Mouse (Mus musculus) frontal cortex, adult 2 months (tissue): Measurements from ENCODE around the gene B3gnt7. TPM values are rescaled to one million over a fixed set of nuclear protein-coding genes. Genes with fewer than 3 reads are reported as not detected.
"Not testable (repeated sequence)": the region's sequence is repeated elsewhere in the genome, so short reads cannot be mapped to it uniquely, and the experiment has no call there.

ENCODE experiments used
- DNase-seq, 2 experiments: peaks; one replicate each; pipeline ENCODE4 v3.0.0; 2022; ENCODE audit warnings: low spot score in 1 of 2; ENCODE audit errors: extremely low spot score in 1 of 2
- polyA plus RNA-seq: library from polyadenylated mRNA; depleted of rRNA; stranded (reverse); fragments of >200 nt; gene quantifications from 2 replicates; pipeline ENCODE4 v1.2.3, GENCODE M21; 2012

Gene B3gnt7
- polyA plus RNA-seq, 1 experiment, result 1.6 TPM

- DNase-seq, result no peak
Measured at GRCm38 (mm10) chr1:86301221-86302091, 1.2 kb upstream of the B3gnt7 start.

GRCm38 (mm10) chr1:86303063-86303872, 636 bp downstream of the B3gnt7 start:
- peak in 1 of 2 experiments; percentile 45 for DNase-seq

GRCm38 (mm10) chr1:86303873-86304250, 1.2 kb downstream of the B3gnt7 start:
- DNase-seq, result peak in 1 of 2 experiments; percentile 35

- no peak for DNase-seq
Measured at GRCm38 (mm10) chr1:86306686-86307085, 4.1 kb downstream of the B3gnt7 start.

GRCm38 (mm10) chr1:86307177-86307762, 4.6 kb downstream of the B3gnt7 start:
- DNase-seq, result no peak

- no peak for DNase-seq
Measured at GRCm38 (mm10) chr1:86307871-86308641, 5.4 kb downstream of the B3gnt7 start.

GRCm38 (mm10) chr1:86309270-86309833, 6.7 kb downstream of the B3gnt7 start:
- DNase-seq, result no peak

GRCm38 (mm10) chr1:86310536-86311310, 8.1 kb downstream of the B3gnt7 start:
- no peak for DNase-seq

GRCm38 (mm10) chr1:86311467-86312005, 8.9 kb downstream of the B3gnt7 start:
- no peak for DNase-seq

GRCm38 (mm10) chr1:86312269-86312668, 9.6 kb downstream of the B3gnt7 start:
- no peak for DNase-seq

- no peak for DNase-seq
Measured at GRCm38 (mm10) chr1:86313096-86313771, 10.6 kb downstream of the B3gnt7 start.

GRCm38 (mm10) chr1:86313772-86314125, 11.1 kb downstream of the B3gnt7 start:
- peak in 1 of 2 experiments; percentile 20 for DNase-seq

GRCm38 (mm10) chr1:86320822-86321413, 18.3 kb downstream of the B3gnt7 start:
- no peak for DNase-seq

- DNase-seq, result no peak
Measured at GRCm38 (mm10) chr1:86336330-86336729, 33.7 kb downstream of the B3gnt7 start.

GRCm38 (mm10) chr1:86339156-86339812, 36.7 kb downstream of the B3gnt7 start:
- DNase-seq, result peak; percentile 69 to 97

- not testable (repeated sequence) for DNase-seq
Measured at GRCm38 (mm10) chr1:86341096-86341495, 38.5 kb downstream of the B3gnt7 start.

GRCm38 (mm10) chr1:86342371-86342770, 39.7 kb downstream of the B3gnt7 start:
- DNase-seq, result no peak
